Mouse (Mus musculus) heart, postnatal 10 days (tissue): ENCODE measurements around the gene Cntfr. TPM values are rescaled to one million over a fixed set of nuclear protein-coding genes. Genes with fewer than 3 reads are reported as not detected.
A peak's percentile ranks its signal among the peaks of the same experiment; 100 is the strongest.
"Not testable (repeated sequence)": the region's sequence is repeated elsewhere in the genome, so short reads cannot be mapped to it uniquely, and the experiment has no call there.

Experiments used
- DNase-seq, 2 experiments: peaks; one replicate each; pipeline ENCODE4 v3.0.0; 2021
- intact Hi-C: fragments of 180-260 bp; cut with DNase I; formaldehyde crosslinking; loops from one replicate; pipeline ENCODE4 v1.15.1; 2025
- total RNA-seq, 2 experiments: library from RNA; stranded (reverse); gene quantifications; 2 replicates each; pipeline ENCODE4 v1.2.3; 2021

Cntfr gene
- total RNA-seq, 2 experiments from 2014 or later = 3.3 to 7.5 TPM

- no peak for DNase-seq
- intact Hi-C loops = no loop called here
Measured at GRCm38 (mm10) chr4:41711705-41712375, 15.0 kb upstream of the Cntfr start.

DNA sequence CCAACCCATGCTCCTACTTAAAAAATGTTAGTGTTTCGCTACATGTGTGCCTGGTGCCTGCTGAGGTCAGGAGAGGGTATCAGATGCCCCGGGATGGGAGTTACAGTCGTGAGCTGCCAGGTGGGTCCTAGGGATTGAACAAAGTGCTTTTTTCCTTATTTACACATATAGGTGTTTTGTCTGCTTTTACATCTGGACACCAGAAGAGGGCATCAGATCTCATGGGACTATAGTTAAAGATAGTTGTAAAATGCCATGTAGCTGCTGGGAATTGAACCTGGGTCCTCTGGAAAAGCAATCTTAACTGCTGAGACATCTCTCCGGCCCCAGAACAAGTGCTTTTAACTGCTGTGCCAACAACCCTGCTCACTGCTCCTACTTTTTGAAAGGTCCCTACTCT lies 13.3 kb upstream of the Cntfr start:
- intact Hi-C loops = no loop called here
- DNase-seq = no peak

GRCm38 (mm10) chr4:41708192-41708745 lies 11.4 kb upstream of the Cntfr start:
- DNase-seq = peak; percentile 55 to 80

DNA sequence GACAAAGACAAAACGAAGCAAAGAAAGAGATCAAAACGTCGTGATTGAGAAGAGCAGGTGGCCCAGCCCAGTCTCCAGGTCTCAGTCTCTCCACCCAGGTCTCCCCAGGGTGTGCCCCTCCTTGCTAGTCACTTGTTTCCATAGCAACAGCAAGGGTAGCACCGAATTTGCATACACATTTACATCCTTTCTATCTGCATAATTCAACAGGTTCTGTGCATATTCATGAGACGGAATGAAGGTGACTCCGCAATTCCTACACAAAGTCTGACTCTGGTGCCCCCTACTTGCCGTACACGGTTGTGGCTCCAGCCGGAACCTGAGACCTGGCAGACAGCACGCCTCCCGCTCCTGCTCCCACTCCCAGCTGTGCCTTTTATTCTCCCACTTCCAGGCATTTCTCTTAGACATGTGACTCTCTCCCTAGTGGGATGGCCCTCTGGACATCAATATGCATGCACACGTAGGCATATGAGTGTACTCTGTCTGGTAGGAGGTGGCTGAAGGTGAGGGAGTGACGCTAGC lies 10.2 kb upstream of the Cntfr start:
- intact Hi-C loops = loop anchor here (5.0 to 10.0 kb wide), 3 partner anchors 52 to 182 kb away; no protein-coding TSS in a partner anchor
- DNase-seq = peak; percentile 67 to 72

More at GRCm38 (mm10) chr4:41708192-41708745, 11.4 kb upstream of the Cntfr start:
- intact Hi-C loops = loop anchor here (1.0 to 10.0 kb wide), 5 partner anchors 53 to 239 kb away; no protein-coding TSS in a partner anchor

- DNase-seq = no peak
- intact Hi-C loops = loop anchor here (5.0 to 10.0 kb wide), 3 partner anchors 51 to 181 kb away; no protein-coding TSS in a partner anchor
Measured at GRCm38 (mm10) chr4:41705922-41706754, 9.2 kb upstream of the Cntfr start.

GRCm38 (mm10) chr4:41704651-41705050 lies 7.8 kb upstream of the Cntfr start:
- no peak for DNase-seq
- intact Hi-C loops = loop anchor here (5.0 to 10.0 kb wide), 3 partner anchors 50 to 180 kb away; no protein-coding TSS in a partner anchor

DNA sequence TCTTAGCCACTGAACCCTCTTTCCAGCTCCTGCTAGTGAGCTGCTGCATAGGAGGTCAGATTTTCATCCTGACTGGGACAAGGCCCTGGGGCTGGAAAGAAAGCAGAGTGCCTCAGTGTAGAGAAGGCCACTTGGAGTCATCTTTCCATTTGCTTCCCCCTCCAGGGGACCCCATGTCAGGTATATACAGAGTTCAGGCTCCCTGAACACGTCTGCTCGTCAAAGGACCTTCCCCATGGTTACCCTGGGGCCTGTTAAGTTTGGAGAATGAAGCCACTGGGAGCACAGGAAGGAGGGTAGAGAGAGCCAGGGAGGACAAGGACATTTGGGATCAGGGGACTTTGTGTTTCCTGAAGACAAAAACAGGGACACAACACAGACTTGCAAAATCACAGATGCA lies 5.3 kb upstream of the Cntfr start:
- intact Hi-C loops = loop anchor here (10.0 kb wide), 2 partner anchors 47 to 177 kb away; no protein-coding TSS in a partner anchor
- not testable (repeated sequence) for DNase-seq

DNA sequence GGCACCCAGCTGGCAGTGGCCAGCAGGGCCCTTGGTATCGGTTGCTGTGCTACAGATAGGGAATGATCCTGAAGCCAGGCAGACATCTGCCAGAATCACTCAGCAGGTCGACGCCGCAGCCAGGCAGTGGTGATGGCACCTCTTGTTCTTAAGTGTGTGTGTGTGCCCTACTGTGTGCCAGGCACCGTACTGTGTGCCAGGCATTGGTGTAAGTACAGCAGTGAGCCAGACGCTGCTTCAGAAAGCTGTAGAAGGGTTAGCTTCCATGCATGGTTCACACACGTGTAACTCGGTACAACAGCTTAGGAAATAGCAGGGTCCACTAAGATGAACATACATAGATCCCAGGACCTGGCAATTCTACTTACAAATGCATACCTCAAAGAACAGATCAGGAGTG lies 3.3 kb upstream of the Cntfr start:
- intact Hi-C loops = loop anchor here (10.0 kb wide), 2 partner anchors 45 to 175 kb away; no protein-coding TSS in a partner anchor
- DNase-seq = not testable (repeated sequence)

- intact Hi-C loops = loop anchor here (10.0 kb wide), 2 partner anchors 45 to 175 kb away; no protein-coding TSS in a partner anchor
- not testable (repeated sequence) for DNase-seq
Measured at GRCm38 (mm10) chr4:41699783-41700182, 2.9 kb upstream of the Cntfr start, which contains the start of gene Il11ra1. Gene Il11ra1 (plus strand): TSS chr4:41699989.

- DNase-seq = peak in 1 of 2 experiments; percentile 44
- intact Hi-C loops = not testable (repeated sequence)
Measured at GRCm38 (mm10) chr4:41698421-41699016, 1.6 kb upstream of the Cntfr start.

DNA sequence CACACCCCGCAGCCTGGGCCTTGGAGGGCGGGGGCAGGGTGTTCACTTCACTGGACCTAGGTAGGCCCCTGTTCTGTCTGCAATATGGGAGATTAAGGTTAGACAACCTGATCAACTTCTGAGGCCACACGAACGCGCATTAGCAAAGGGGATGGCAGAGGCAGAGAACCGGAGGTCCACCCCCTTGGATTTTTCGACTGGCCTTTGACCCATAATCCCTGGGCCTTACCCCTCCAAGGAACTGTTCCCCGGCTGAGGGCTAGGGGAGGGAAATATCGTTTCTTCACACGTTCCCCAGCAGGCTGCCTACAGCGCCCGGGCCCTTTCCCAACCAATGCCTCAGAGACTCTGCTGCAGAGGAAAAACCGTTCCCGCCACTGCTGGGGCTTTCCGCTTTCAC lies 437 bp downstream of the Cntfr start:
- intact Hi-C loops, DNase-seq: not testable (repeated sequence)

GRCm38 (mm10) chr4:41695800-41696199 lies 1.1 kb downstream of the Cntfr start:
- DNase-seq, intact Hi-C loops: not testable (repeated sequence)

- DNase-seq, intact Hi-C loops: not testable (repeated sequence)
Measured at GRCm38 (mm10) chr4:41693511-41693910, 3.4 kb downstream of the Cntfr start.

DNA sequence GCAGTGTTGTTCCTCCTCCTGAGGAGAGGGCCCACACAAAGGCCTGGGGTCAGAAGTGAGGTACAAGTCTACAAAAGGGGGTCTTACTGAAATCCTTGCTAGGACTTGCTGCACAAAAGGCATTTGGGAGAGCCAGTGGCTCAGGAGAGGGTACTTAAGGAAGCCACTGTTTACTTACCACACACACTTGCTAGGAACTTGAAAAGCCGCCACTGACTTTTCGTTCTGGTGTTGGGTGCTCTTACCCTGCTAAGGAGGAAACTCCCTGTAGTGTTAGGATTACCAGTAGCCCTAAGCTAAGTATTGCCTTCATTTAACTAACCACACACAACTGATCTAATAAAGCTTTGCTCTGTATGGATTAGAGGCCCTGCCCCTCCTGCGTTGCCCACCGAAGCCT lies 6.9 kb downstream of the Cntfr start:
- intact Hi-C loops, DNase-seq: not testable (repeated sequence)

GRCm38 (mm10) chr4:41688562-41688961 lies 8.3 kb downstream of the Cntfr start:
- intact Hi-C loops = not testable (repeated sequence)

GRCm38 (mm10) chr4:41685882-41686492 lies 10.9 kb downstream of the Cntfr start:
- intact Hi-C loops, DNase-seq: not testable (repeated sequence)

More at GRCm38 (mm10) chr4:41688562-41688961, 8.3 kb downstream of the Cntfr start:
- not testable (repeated sequence) for DNase-seq

DNA sequence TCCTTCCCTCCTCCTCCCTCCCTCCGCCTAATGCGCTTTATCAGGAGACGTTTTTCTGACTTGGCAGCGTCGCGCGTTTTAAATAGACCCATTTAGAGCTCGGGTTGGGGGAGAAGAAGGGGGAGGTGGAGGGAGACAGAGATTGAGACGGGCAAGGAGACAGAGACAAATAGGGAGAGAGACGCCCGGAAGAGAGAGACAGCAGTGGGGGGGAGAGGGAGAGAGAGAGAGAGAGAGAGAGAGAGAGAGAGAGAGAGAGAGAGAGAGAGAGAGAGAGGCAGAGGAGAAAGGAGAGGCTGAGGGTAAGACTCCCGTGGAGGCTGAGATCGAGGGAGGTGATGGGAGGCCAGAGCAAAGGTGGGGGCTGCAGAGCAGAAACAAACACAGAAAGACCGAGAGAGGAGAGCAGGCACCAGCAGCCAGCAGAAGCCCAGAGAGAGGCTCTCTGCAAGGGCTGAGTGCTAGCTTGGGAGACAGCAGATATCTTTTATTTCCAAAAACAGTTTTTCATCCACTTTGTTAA lies 11.9 kb downstream of the Cntfr start:
- intact Hi-C loops = not testable (repeated sequence)

DNA sequence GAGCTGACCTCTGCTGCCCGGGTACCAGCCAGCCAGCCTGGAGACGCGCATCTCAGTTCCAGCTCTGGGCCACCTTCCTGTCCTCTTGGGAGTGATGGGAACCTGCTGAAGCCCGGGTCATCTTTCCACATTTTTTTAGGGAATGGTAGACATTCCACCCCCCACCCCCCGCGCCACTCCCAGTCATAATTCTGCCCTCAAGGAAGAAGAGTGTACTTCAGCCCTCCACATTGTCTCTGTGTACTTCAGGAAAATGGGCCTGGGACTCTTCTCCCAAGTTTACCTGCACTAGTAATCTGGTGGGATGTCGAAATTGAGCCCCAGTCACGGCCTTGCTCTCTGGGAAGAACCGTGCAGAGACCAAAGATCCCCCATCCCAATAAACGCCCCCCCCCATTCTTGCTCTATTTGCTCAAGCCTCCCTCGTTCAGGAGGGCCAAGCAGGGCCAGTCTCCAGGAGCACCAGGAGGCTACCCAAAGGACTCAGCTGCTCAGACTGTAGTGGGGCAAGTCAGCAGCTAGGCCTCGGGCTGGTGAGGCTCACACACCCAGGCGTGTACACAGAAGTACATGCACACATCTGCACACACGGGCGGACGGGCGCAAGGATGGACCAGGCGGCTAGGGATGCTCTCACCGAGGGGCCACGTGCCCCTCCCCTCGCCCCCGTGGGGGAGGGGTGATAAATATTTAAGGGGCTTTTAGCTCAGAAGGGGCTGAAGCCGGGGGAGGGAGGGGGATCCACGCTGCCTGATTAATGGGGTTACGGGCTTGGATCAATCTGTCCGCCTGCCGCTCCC lies 12.6 kb downstream of the Cntfr start:
- DNase-seq, intact Hi-C loops: not testable (repeated sequence)

More for the DNA sequence above, 11.9 kb downstream of the Cntfr start:
- not testable (repeated sequence) for DNase-seq
